Mouse (Mus musculus): Measurements from ENCODE around the gene Acss3.

Acss3 gene

DNA sequence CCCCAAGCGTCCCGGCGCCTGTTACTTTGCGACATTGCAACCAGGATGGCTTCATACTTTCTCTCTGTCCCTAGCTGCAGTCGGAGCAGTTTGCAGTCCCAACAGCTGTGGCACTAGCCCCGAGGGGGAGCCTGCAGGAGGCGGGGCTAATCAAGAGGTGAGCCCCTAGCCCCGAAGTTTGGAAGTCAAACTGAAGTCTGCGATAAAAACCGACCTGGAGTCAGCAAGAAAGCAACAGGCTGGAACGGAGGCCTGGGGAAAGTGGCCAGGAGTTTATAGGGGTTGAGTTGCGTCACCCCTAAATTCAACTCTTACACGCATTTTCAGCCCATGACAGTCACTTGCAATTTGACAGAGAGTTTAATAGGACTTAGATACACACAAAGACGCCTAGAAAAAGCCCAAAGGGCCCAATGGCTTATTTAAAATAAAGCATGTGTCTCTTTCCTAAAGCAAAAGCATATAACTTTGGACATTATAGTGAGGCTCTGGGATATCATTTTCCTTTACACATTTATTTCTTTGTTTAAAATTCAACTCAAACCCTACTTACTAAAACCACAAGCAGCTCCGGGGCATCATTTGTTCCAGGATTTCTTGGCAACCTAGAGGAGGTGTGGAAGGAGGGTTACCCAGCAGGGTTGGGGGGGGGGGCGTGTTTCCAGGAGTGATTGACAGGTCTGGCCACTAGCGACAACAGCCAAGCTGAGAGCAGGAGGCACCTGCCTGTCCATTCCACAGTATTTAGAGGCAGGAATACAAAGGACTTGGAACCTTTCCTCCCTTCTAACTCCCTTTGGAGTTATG, at the start of gene Acss3:
TSS of gene Acss3 (minus strand) at position 140 of the 807 bp plus-strand sequence.
- no peak for DNase-seq (ENCODE audit: low spot score in 2 of 2)

DNA sequence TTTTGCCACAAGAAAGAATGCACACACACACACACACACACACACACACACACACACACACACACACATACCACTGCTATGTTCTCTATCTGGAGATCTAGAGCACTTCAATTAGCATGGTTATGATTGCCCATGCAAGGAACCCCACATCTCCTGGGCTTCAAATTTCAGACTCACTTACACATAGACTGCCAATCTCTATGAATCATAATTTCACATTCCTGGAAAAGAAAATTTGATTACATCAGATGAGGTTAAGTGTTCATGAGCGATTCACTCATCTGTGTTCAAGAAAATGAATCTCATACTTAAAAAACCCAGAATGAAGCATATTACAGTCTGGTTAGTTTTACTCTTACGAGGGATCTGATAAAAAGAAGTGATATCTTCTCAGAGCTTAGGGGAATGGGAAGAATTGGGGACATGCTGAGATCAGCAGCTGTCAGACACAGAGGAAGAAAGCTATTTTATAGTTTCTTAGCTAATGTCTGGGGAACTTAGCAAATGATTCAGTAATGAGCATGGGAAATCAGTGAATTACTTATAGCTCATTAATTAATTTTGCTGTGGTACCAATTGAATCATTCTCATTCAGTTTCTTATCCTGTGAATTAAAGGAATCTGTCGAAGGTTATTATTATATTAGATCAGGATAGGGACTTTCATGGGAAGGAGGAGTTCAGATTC, 48.7 kb upstream of the Acss3 start:
- DNase-seq (ENCODE audit: low spot score in 2 of 2) = no peak

DNA sequence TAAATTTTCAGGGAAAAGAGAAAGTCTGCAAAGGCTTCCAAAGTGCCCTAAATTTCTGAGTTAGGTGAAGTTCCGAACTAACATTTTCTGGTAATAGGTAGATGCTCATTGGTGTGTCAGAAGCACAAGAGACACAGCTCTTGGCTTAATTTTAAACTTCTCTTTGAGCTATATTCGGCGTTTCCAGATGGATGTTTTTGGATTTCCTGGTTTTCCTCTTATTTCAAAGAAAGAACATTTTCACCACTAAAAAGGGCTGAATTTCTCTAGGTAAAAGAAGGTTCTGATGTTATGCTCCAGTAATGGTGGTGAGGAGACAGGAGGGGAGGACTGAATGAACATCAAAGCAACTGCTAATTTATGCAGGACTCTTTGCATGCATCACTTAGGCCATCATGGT, 43.0 kb upstream of the Acss3 start:
- no peak for DNase-seq (ENCODE audit: low spot score in 2 of 2)

DNA sequence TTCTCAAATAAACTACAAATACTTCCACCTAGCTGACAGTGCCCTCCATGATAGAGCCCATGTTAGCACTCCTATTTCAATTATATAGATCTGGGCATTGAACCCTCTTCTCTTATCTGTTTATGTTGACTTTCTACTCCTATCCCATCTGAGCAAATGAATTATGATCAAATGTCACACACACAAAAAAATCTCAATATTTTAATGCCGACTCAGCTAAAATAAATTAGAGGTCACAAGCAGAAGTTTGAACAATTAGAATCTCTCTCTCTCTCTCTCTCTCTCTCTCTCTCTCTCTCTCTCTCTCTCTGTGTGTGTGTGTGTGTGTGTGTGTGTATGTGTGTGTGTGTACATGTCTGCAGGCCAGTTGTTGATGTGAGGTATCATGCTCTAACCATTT, 25.3 kb upstream of the Acss3 start:
- DNase-seq (ENCODE audit: low spot score in 2 of 2) = no peak

DNA sequence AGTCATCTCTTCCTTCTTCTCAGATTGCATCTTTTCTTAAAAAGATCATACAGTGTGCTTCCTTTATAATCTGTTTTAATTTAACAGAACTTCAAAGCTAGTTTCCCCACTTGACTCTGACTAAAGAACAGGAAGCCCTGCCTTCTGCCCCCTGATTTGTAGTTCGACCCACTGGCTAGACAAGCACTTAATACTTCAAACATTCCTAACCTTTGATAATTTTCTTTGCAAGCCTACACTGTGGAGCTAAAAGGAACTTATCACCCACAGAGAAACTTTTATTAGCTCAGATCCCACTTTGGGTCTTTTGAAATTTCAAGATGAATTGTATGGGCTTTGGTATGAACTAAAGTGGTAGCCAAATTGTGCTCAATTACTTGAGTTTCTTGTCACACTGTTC, 20.5 kb upstream of the Acss3 start:
- DNase-seq (ENCODE audit: low spot score in 2 of 2) = no peak

DNA sequence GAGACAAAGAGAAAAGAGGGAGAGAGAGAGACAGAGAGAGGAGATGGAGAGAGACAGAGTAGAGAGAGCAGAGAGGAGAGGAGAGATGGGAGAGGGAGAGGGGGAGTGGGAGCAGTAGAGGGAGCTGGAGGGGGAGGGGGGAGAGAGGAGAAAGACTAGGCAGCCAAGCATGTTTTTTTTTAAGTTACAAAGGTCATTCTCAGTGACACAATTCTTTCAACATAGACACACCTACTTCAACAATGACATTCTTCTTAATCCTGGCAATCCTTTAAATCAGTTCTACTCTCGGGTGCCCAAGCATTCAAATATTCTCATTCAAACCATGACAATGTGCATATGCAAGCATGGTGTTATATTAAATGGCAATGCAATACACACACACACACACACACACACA, 19.4 kb upstream of the Acss3 start:
- no peak for DNase-seq (ENCODE audit: low spot score in 2 of 2)

DNA sequence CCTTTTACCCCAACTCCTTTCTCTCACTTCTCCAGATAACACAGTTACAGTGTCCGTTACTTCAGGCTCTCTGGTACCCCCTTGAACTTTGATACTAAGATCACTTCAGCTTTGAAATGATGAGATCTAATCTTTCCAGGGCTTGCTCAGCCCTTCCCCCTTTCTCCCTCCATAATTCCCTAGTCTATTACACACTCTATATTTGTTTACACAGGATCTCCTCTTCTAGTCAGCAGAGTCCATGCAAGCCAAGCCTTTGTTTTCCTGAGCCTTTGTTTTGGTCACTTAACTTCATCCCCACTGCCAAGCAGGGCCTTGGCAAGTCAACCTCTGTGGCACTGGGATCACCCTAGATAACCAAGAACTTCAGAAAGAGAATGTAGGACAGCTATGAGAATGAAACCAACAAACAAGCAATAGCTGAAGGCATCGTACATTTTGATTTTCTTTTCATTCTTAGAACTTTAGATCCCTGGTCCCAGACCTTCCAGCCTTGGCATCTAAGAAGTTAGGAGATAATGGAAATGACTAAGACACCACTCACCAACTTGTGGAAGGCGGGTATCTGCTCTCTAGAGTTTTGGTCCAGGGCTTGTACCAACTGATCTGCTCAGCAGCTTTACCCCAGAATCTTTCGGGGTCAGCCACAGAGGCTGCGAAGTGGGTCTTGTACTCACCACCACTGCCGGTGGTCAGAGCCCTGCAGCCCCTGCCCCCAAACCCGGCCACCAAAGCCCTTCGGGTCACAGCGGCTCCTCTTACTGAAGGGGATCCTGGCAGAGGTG, 532 bp downstream of the Acss3 start:
- no peak for DNase-seq (ENCODE audit: low spot score in 2 of 2)

DNA sequence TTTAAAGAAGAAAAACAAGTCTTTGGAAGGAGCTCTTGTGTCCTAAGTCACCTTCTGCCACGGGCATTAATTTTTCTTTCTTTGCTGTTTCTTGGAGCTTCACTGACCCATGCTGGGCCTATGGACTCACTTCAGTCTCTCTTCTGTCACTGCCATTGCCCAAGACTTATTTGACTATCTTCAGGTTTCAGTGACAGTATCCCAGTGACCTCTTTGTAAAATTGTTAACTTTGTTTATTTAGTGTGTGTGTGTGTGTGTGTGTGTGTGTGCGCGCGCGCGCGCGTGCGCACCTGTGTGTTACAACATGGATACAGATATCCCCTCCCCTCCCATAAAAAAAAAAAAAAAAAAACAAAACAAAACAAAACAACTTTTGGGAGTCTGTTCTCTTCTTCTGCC, 2.2 kb downstream of the Acss3 start:
- no peak for DNase-seq (ENCODE audit: low spot score in 2 of 2)

DNA sequence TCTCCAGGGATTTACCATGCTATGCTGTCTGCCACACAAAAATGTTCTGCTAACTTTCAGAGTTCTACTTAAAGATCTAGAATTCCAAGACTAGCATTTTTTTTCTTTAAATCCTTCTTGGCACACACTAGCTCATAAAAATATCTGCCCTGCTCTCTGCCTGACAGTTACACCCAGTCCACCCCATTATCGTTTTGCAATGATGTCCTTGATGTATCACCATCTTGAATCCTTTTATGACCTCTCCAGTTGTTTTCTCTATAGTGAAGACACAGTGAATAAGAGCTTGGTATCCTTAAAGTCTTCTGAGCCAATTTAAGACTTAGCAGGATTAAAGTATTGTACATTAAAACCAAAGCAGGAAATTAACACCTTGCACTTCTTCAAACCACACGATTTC, 4.3 kb downstream of the Acss3 start:
- no peak for DNase-seq (ENCODE audit: low spot score in 2 of 2)

DNA sequence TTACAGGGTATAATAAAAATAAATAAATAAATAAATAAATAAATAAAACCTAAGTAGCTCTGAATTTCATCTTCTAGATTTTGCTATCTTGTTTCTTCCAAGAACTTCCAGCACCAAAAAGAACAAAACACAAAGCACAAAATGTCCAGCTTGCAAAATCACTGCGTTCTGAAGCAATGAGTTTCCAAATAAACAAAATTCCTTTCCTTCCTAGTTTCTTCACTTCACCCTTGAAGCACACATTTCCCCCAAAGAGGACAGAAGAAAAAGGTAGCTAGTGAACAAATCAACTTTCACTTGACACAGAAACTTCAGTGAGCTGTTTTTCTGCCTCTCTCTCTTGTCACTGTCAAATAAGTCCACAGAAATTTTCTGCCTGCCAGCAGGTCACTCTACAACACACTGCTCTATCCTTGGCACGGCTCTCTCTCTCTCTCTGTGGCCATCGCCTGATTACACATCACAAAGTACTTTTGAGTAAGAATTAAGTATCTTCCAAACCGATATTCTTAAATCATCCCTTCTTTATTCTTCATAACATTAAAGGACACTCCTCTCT, 6.7 kb downstream of the Acss3 start:
- DNase-seq (ENCODE audit: low spot score in 2 of 2) = no peak

DNA sequence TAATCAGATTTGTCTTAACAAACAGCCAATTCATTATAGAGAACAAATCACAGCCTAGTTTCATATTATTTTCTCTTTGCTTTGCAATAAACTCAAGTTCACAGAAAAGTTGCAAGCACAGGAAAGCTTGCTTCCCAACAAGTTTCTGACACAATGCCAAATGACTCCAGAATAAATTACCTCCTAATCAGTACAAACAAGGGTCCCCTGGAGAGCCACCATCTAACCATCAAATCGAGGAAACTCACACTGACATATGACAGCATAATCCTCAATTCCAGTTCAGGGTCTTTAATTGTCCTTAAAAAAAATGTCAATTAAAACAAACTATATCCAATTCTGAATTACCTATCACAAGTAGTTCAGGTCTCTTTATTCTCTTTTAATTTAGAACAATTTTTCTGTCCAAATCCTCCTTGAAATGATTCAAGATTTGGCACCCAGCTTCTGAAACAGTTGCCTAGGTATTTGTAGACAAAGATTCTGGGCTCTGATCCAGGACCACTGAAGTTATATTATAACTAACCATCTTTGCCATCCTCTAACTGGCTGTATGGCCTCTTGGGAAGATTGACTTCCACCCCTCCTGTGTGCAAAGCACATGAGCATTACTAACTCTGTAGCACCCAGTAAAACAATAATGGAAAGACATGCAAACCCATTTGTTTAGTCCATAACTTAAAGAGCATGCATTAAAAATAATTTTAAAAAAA, 7.4 kb downstream of the Acss3 start:
- no peak for DNase-seq (ENCODE audit: low spot score in 2 of 2)

DNA sequence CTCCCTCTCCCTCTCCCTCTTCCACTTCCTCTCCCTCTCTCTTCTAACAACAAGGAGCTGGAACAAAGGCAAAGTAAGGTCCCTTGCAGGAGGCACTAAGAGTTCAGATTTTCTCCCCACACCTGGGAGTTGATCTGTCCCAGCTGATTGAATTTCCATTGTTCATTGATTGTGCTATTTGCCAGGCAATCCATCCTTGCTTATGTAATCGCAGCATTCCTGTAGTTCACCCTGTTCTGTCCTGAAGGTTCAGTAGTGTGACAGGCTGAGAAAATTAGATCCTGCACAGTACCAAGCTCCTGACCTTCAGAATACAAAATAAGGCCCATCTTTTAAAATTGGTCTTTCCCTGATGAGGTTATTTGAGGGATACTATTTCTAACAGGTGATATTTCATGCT, 8.3 kb downstream of the Acss3 start:
- no peak for DNase-seq (ENCODE audit: low spot score in 2 of 2)

DNA sequence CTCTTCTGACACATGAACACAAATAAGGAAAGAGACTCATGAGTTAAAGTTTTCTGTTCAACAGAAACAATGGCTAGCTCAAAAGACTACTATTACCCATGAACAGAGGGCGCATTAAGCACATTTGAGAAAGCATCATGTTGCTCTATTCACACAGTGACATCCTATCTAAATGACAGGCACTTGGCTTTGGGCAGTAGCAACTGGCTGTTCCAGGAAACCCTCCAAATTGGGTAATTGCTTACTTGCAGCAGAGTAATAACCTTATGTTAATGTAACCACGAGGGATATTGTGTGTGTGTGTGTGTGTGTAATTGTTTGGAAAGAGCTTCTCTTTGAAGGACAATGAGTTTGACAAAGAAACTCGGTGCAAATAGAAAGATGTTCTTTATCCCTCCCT, 29.0 kb downstream of the Acss3 start:
- no peak for DNase-seq (ENCODE audit: low spot score in 2 of 2)

DNA sequence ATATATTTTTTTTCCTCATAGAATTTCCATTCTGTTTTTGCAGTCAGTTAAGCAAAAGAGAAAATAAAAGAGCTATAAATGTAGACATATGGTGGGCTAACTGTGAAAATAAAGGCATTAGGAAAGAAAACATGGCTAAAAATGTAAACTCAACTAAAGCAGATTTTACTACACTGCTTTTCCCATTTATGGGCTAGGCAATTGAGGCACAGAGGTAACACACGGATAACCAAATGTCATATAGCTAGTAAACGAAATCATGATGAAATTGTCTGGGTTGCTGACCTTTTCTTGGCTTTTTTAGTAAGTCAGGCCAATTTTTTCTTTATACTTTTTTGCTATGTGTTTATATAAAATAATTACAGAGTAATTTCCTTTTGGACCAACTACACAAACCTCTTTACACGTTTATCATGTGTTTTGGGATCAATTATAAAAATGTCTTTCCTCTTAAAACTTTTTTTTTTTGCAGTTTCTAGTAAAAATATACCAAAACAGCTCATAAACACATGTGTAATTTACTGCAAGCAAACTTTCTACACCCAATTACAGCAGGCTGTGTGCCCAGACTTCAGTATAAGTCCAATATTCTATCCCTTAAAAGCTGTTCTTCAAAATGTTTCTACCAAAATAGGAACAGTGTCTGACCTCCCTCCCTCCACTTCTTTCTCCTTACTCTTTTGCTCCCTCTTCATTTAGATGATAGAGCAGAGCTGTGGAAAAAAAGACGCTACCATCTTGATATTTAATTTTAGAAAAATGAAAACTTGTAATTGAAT, 69.4 kb downstream of the Acss3 start:
- no peak for DNase-seq (ENCODE audit: low spot score in 2 of 2)

DNA sequence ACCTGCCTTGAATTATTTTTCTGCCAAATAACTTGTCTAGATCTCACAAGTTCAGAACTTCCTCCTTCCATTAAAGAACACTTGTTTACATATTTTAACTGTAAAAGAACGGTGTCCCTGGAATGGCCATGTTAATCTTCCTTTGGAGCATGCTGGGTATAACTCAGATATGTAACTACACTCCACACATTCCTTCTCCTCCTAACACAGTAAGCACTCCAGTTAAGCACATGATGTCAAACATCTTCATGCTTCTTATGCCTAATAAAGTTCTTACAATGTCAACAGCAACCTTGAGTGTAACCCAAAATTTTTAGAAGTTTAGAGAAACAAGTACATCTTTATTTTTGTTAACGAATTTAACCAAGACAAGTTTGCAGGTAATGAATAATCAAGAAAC, 73.0 kb downstream of the Acss3 start:
- no peak for DNase-seq (ENCODE audit: low spot score in 2 of 2)

DNA sequence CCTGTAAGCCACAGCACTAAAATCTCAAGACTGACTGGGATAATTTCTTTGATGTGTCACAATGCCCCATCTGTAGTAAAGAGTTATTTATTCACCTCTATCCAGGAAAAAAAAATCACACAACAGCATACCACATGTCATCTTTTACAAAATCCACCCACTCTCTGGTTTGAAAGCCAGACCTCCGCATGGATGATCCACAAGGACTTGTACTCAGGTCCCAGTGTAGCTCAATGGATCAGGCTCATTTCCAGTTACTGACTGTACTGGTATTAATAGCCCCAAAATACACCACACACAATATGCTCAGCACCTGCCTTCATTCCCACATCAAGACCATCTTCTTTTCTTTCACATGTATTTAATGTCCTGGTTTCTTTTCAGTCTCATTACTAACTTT, 80.8 kb downstream of the Acss3 start:
- DNase-seq (ENCODE audit: low spot score in 2 of 2) = no peak

DNA sequence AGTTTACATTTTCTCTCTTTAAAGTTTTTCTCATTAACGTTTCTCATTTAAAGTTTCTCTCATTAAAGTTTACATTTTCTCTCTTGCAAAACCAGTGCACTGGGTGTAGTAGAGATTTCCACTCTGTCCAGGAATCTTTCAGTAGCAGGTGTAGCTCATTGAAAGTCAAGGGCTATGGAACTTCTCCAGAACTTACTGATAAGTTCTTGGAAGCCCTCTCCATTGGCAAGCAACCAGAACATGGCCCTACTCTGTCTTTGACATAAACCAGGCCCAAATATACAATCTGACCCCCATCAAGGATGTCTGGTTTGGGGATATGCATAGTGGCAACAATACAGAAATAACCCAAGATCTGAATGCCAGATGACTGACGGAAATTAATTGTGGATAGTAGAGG, 82.6 kb downstream of the Acss3 start:
- no peak for DNase-seq (ENCODE audit: low spot score in 2 of 2)

DNA sequence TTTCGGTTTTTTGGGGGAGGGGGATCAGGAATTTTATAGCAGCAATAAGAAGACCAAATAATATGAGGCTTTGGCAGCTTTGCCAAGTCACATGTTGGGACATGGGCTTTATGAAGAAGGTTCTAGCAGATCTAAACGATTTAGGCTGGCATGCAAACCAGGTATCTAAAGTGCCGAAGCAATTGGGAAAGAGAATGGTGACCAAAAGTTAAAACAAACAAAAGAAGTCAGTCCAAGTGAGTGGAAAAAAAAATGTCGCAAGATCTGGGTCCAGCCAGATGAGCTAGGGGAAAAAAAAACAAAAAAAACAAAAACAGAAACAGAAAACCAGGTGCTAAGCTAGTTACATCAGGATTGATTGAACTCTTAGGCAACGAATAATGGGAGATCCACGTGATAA, 83.1 kb downstream of the Acss3 start:
- no peak for DNase-seq (ENCODE audit: low spot score in 2 of 2)

DNA sequence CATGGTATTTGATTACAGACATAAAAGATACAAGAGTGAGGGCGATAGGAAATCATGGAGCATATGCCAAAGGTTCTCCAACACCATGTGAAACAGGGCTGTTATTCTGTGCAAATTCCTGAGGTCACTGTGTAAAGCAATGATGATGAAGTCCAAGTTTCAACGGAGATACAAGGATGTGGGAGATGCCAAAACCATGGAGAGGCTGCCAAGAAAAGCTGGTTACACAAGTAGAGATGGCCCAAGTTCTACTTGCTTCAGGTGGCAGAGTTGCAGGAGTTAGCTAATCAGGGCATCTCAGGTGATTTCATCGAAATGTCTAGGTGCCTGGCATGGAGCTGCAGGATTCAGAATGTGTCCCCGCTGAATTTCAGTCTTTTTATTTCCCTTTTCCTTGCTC, 84.3 kb downstream of the Acss3 start:
- DNase-seq (ENCODE audit: low spot score in 2 of 2) = no peak

DNA sequence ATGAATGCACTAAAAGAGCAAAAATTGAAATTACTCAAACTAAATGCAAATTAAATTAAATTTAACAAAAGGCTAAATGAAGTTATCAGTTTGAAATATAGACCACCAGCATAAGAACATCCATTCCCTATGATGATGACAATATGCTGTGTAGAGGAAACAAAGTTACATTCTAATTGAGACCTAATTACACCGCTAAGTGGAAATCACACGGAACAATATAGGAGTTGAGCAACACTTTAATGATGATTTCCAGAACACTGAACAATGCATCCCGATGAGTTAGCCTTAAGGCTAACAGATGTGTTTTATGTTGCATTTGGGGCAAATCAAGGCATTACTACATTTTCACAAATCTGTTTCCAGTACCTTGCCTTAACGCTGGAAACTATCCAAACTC, 99.2 kb downstream of the Acss3 start:
- no peak for DNase-seq (ENCODE audit: low spot score in 2 of 2)

DNA sequence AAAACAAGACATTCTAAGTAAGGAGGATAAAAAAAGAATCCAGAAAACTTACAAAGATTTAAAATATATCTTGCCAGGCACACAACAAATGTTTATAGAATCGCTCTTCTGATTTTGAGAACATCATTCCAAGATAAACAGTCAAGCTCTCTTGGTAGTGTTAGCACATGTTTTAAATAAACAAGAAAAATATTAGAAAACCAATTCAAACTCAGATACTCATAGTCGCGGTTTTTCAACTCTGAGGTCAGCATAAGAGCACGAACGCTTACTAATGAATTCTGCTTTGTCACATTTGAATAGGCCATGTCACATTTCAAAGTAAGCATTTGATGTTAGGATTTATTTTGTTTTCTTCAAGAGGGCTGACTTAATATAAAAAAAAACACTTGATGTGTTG, 102.3 kb downstream of the Acss3 start:
- no peak for DNase-seq (ENCODE audit: low spot score in 2 of 2)

All from frontal cortex, postnatal 25 days (tissue).